Mouse (Mus musculus): Measurements from ENCODE around the gene Zfp292. TPM values are rescaled to one million over a fixed set of nuclear protein-coding genes. Genes with fewer than 3 reads are reported as not detected.
"Not testable (repeated sequence)": the region's sequence is repeated elsewhere in the genome, so short reads cannot be mapped to it uniquely, and the experiment has no call there.

Gene Zfp292
- polyA plus RNA-seq, 1 experiment: 1.8 TPM

DNA sequence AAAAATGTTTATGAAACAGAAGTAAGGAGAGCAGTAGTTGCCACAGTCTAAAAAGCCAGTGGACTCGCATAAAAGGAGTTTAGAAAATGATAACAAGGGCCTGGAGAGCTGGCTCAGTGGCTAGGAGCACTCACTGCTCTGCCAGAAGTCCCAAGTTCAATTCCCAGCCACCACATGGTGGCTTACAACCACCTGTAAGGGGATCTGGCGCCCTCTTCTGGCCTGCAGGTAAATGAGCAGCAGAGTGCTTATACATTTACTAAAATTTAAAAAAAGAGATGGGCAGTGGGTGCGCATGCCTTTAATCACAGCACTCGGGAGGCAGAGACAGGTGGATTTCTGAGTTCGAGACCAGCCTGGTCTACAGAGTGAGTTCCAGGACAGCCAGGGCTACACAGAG lies 22.6 kb upstream of the Zfp292 start:
- no peak overlapping the region for H3ac ChIP-seq (ENCODE audit: control insufficient read depth, insufficient read length)
- no peaks in the 10 kb centered on the region for H3K36me3 ChIP-seq (ENCODE audit: control insufficient read depth, insufficient read depth)

DNA sequence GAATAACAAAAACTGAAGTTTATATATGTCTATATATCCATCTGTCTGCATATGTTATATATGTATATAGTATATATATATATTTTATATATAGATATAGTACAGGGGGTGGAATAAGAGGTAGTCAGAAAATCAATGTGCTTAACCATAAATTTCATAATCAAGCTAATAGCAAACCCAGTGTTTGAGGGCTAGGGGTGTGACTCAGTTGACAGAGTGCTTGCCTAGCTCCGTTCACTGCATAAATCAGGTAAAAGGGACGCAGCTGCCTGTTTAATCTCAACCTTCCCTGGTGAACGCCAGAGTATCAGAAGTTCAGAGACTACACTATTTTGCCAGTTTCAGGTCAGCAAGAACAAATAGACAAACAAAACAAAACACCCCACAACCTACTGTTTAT lies 18.8 kb upstream of the Zfp292 start:
- H3K36me3 ChIP-seq (ENCODE audit: control insufficient read depth, insufficient read depth); H3ac ChIP-seq (ENCODE audit: control insufficient read depth, insufficient read length); H3K27me3 ChIP-seq (ENCODE audit: control insufficient read depth, insufficient read depth, insufficient read length); H3K79me2 ChIP-seq (ENCODE audit: control insufficient read depth, insufficient read depth); H3K4me2 ChIP-seq (ENCODE audit: low read depth); H3K4me3 ChIP-seq: not testable (repeated sequence)

More for the DNA sequence above, 22.6 kb upstream of the Zfp292 start:
- no peak overlapping the region for H3K4me3 ChIP-seq
- no peak for TF ChIP-seq MYOG (IDR thresholded peaks at IDR 0.05; ENCODE audit: control insufficient read depth in 1 of 3, insufficient read depth in 1 of 3, insufficient read length in 2 of 3, low read depth in 2 of 3)
- TF ChIP-seq MAX (IDR thresholded peaks at IDR 0.05; ENCODE audit: low read depth): no peak
- TF ChIP-seq CEBPB (IDR thresholded peaks at IDR 0.05; ENCODE audit: insufficient read depth, poor library complexity, severe bottlenecking): no peak
- TF ChIP-seq SRF (IDR thresholded peaks at IDR 0.05; ENCODE audit: control insufficient read depth, insufficient read length, low read depth): no peak
- H3K27me3 ChIP-seq (ENCODE audit: control insufficient read depth, insufficient read depth, insufficient read length): no peaks in the 10 kb centered on the region
- no peak overlapping the region for H3K4me2 ChIP-seq (ENCODE audit: low read depth)
- H3K79me2 ChIP-seq (ENCODE audit: control insufficient read depth, insufficient read depth): no peaks in the 10 kb centered on the region

DNA sequence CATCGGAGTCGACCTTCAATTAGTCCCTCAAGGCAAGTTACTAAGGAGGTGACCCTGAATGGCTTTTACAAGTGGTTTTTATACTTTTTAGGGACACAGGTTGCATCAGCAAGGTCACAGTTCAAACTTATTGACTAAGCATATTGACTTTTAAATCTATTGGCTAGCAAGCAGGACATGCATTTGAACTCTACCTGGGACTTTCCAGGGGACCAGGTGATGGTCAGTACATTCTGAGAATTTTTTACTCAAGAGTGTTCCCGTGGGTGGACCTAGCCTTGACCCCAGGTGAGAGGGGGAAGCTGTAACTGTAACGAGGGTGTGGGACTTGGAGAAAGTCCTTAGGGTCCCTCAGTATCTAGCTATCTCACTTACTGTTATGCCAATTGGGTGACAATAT lies 18.4 kb upstream of the Zfp292 start:
- Histone ChIP-seq H3K79me2 (ENCODE audit: control insufficient read depth, insufficient read depth) (no peaks in the 10 kb centered on the region), H3ac (ENCODE audit: control insufficient read depth, insufficient read length) (no peak overlapping the region), H3K36me3 (ENCODE audit: control insufficient read depth, insufficient read depth) (no peaks in the 10 kb centered on the region), H3K4me3 (no peak overlapping the region), H3K27me3 (ENCODE audit: control insufficient read depth, insufficient read depth, insufficient read length) (no peaks in the 10 kb centered on the region), H3K4me2 (ENCODE audit: low read depth) (no peak overlapping the region)
- TF ChIP-seq USF1 (IDR thresholded peaks at IDR 0.05; ENCODE audit: low read depth) (no peak), MYOG (IDR thresholded peaks at IDR 0.05; ENCODE audit: control insufficient read depth in 1 of 3, insufficient read depth in 1 of 3, insufficient read length in 2 of 3, low read depth in 2 of 3) (no peak), TCF3 (IDR thresholded peaks at IDR 0.05; ENCODE audit: insufficient read length, low read depth) (no peak), POLR2AphosphoS2 (IDR thresholded peaks at IDR 0.05; ENCODE audit: insufficient read length, low read depth) (no peak), REST (IDR thresholded peaks at IDR 0.05; ENCODE audit: insufficient read depth, insufficient read length) (no peak), POLR2A (IDR thresholded peaks at IDR 0.05; ENCODE audit: insufficient read length, low read depth) (no peak), E2F4 (IDR thresholded peaks at IDR 0.05; ENCODE audit: insufficient read depth) (no peak), TCF12 (IDR thresholded peaks at IDR 0.05; ENCODE audit: insufficient read depth, poor library complexity, severe bottlenecking) (no peak), SRF (IDR thresholded peaks at IDR 0.05; ENCODE audit: control insufficient read depth, insufficient read length, low read depth) (no peak), CEBPB (IDR thresholded peaks at IDR 0.05; ENCODE audit: insufficient read depth, poor library complexity, severe bottlenecking) (no peak), MYOD1 (IDR thresholded peaks at IDR 0.05; ENCODE audit: control insufficient read depth in 1 of 3, insufficient read length in 2 of 3, low read depth in 2 of 3) (no peak)

DNA sequence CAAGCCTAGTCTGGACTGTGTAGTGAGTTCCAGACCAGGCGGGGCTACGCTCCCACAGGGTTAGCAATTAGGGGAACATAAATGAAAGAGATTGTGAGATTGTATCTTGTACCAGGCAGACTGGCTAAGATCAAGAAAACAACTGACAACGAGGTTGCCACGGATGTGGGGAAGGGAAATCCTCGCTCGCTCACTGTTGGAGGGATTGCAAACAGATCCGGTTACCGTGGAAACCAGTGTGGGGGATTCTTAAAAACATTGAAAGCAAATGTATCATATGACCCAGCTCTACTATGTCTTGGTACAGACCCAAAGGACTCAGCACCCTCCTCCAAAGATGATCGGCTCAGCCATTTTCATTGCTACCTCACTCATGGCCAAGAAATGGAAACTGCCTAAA lies 17.4 kb upstream of the Zfp292 start:
- no peaks in the 10 kb centered on the region for H3K27me3 ChIP-seq (ENCODE audit: control insufficient read depth, insufficient read depth, insufficient read length)
- H3ac ChIP-seq (ENCODE audit: control insufficient read depth, insufficient read length): no peak overlapping the region
- no peaks in the 10 kb centered on the region for H3K36me3 ChIP-seq (ENCODE audit: control insufficient read depth, insufficient read depth)
- TF ChIP-seq TCF12 (IDR thresholded peaks at IDR 0.05; ENCODE audit: insufficient read depth, poor library complexity, severe bottlenecking): no peak
- TF ChIP-seq POLR2A (IDR thresholded peaks at IDR 0.05; ENCODE audit: insufficient read length, low read depth): no peak
- no peak for TF ChIP-seq MYOD1 (IDR thresholded peaks at IDR 0.05; ENCODE audit: control insufficient read depth in 1 of 3, insufficient read length in 2 of 3, low read depth in 2 of 3)
- no peak for TF ChIP-seq MAX (IDR thresholded peaks at IDR 0.05; ENCODE audit: low read depth)
- no peak overlapping the region for H3K4me2 ChIP-seq (ENCODE audit: low read depth)
- H3K79me2 ChIP-seq (ENCODE audit: control insufficient read depth, insufficient read depth): no peaks in the 10 kb centered on the region
- no peak overlapping the region for H3K4me3 ChIP-seq

DNA sequence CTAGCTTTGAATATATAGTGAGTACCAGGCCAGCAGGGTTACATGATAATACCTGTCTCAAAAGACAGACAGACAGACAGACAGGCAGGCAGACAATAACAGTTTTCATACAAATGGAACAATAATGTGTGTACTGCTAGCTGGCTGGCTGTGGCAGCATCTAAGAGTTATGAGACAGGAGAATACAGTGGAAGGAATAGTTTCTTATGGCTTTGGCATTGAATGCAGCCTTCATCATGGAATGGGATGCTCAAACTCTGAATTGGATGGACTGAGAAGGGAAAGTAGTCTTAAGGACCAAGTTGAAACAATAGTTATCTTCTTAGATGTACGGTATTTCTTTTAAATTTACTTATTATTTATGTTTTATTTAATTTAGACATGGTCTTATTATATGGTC lies 16.6 kb upstream of the Zfp292 start:
- H3K27me3 ChIP-seq (ENCODE audit: control insufficient read depth, insufficient read depth, insufficient read length): no peaks in the 10 kb centered on the region
- no peak for TF ChIP-seq USF1 (IDR thresholded peaks at IDR 0.05; ENCODE audit: low read depth)
- TF ChIP-seq TCF3 (IDR thresholded peaks at IDR 0.05; ENCODE audit: insufficient read length, low read depth): no peak
- TF ChIP-seq MYOG (IDR thresholded peaks at IDR 0.05; ENCODE audit: control insufficient read depth in 1 of 3, insufficient read depth in 1 of 3, insufficient read length in 2 of 3, low read depth in 2 of 3): no peak
- no peak overlapping the region for H3K4me2 ChIP-seq (ENCODE audit: low read depth)
- H3K4me3 ChIP-seq: no peak overlapping the region
- H3ac ChIP-seq (ENCODE audit: control insufficient read depth, insufficient read length): no peak overlapping the region
- H3K36me3 ChIP-seq (ENCODE audit: control insufficient read depth, insufficient read depth): no peaks in the 10 kb centered on the region
- H3K79me2 ChIP-seq (ENCODE audit: control insufficient read depth, insufficient read depth): no peaks in the 10 kb centered on the region

DNA sequence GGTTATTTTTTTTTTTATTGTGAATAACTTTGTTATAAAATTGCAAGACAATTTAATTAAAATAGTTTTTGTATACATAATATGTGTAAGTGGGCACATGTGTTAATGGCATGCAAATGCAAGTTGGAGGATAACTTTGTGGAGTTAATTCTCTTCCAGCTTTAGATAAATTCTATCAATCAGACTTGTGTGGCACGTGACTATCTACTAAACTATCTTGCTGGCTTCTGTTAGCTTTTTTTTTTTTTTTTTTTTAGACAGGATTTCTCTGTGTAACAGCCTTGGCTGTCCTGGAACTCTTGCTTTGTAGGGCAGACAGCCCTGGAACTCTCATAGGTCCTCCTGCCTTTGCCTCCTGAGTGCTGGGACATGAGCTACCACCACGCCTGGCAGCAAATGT lies 15.7 kb upstream of the Zfp292 start:
- no peaks in the 10 kb centered on the region for H3K36me3 ChIP-seq (ENCODE audit: control insufficient read depth, insufficient read depth)
- no peaks in the 10 kb centered on the region for H3K27me3 ChIP-seq (ENCODE audit: control insufficient read depth, insufficient read depth, insufficient read length)
- TF ChIP-seq TCF3 (IDR thresholded peaks at IDR 0.05; ENCODE audit: insufficient read length, low read depth) (no peak), MYOD1 (IDR thresholded peaks at IDR 0.05; ENCODE audit: control insufficient read depth in 1 of 3, insufficient read length in 2 of 3, low read depth in 2 of 3) (no peak), SRF (IDR thresholded peaks at IDR 0.05; ENCODE audit: control insufficient read depth, insufficient read length, low read depth) (no peak)
- no peak overlapping the region for H3K4me3 ChIP-seq
- H3K79me2 ChIP-seq (ENCODE audit: control insufficient read depth, insufficient read depth): no peaks in the 10 kb centered on the region
- H3K4me2 ChIP-seq (ENCODE audit: low read depth): no peak overlapping the region
- no peak overlapping the region for H3ac ChIP-seq (ENCODE audit: control insufficient read depth, insufficient read length)
